ENCODE assay signal across 29 mouse cellular contexts in genomic region chr2:180398851-180399447, GRCm38 (mm10). TPM values are rescaled to one million over a fixed set of nuclear protein-coding genes. Genes with fewer than 3 reads are reported as not detected.
DNase-seq lines count a peak whose midpoint lies in the region; ATAC-seq and TF ChIP-seq lines count a peak whose summit lies in the region.
"Had no signal": no experiment of that assay in that cellular context is flagged by ENCODE, and none has a peak within 500 bp of the region (broad histone marks: within the 10 kb centered on the region; RNA-seq: fewer than 3 reads in every experiment).

No protein-coding gene starts in this region.

- H3K27me3 ChIP-seq in heart, adult 2 months (ENCODE audit: control insufficient read depth, insufficient read depth, low read length): no peaks in the 10 kb centered on the region
- no peaks in the 10 kb centered on the region for H3K27me3 ChIP-seq in heart, embryonic 13.5 days (replicated peaks)
- H3K27me3 ChIP-seq in hindbrain, embryonic 11.5 days (ENCODE audit: control insufficient read depth, insufficient read depth, low read length): no peaks in the 10 kb centered on the region
- H3K27me3 ChIP-seq: embryonic facial prominence, embryonic 15.5 days; forebrain, embryonic 12.5 days; intestine, embryonic 15.5 days; limb, embryonic 12.5 days; liver, embryonic 15.5 days; lung, embryonic 15.5 days; midbrain, embryonic 12.5 days; neural tube, embryonic 15.5 days had no signal

- peaks cover under 1% of the 10 kb centered on the region; the same call in 1 of the 2 replicates for H3K36me3 ChIP-seq in heart, adult 2 months (ENCODE audit: control insufficient read depth, insufficient read depth, low read length)
- peaks cover 36% of the 10 kb centered on the region for H3K36me3 ChIP-seq in heart, embryonic 13.5 days
- no peaks in the 10 kb centered on the region for H3K36me3 ChIP-seq in hindbrain, embryonic 11.5 days (ENCODE audit: control insufficient read depth, insufficient read depth, low read length)
- H3K36me3 ChIP-seq: embryonic facial prominence, embryonic 10.5 days; embryonic facial prominence, embryonic 15.5 days; forebrain, embryonic 12.5 days; intestine, embryonic 15.5 days; limb, embryonic 12.5 days; liver, embryonic 15.5 days; lung, embryonic 15.5 days; midbrain, embryonic 12.5 days; neural tube, embryonic 15.5 days had no signal

- H3K79me2 ChIP-seq in heart, adult 2 months (replicated peaks; ENCODE audit: control insufficient read depth, insufficient read depth, low read length): no peaks in the 10 kb centered on the region

- DNase-seq in heart, adult 2 months: peak; percentile 42 to 51
- DNase-seq in heart, postnatal 25 days (ENCODE audit: low spot score): no peak
- peak; percentile 60 for DNase-seq in gastrocnemius, postnatal 25 days
- peak; percentile 63 for DNase-seq in heart, postnatal 4 days
- no peak for DNase-seq in hindbrain, embryonic 11.5 days (ENCODE audit: low spot score)
- DNase-seq in right cerebral cortex, postnatal 36 days (ENCODE audit: low spot score in 2 of 2): no peak
- DNase-seq: adrenal gland, adult 8-10 months; B cell, adult 2 months; cerebellum, adult 8-10 months; cerebellum, postnatal 25 days; forebrain, postnatal 0 days; kidney, adult 2 months; kidney, postnatal 36 days; lung, postnatal 36 days; right cerebral cortex, postnatal 25 days; thymus, postnatal 4 days had no signal

- intact Hi-C loops in heart, adult 2 months (cut with DNase I): no loop called here
- intact Hi-C loops in heart, postnatal 25 days (cut with DNase I): no loop called here

- H3K9me3 ChIP-seq in heart, embryonic 13.5 days: no peaks in the 10 kb centered on the region
- H3K9me3 ChIP-seq in hindbrain, embryonic 11.5 days (ENCODE audit: control insufficient read depth, low read length): no peaks in the 10 kb centered on the region
- H3K9me3 ChIP-seq: embryonic facial prominence, embryonic 10.5 days; embryonic facial prominence, embryonic 15.5 days; forebrain, embryonic 12.5 days; intestine, embryonic 15.5 days; limb, embryonic 12.5 days; liver, embryonic 15.5 days; lung, embryonic 15.5 days; midbrain, embryonic 12.5 days; neural tube, embryonic 15.5 days had no signal

- no peak overlapping the region for H3K4me2 ChIP-seq in heart, embryonic 13.5 days
- H3K4me2 ChIP-seq in hindbrain, embryonic 11.5 days (replicated peaks; ENCODE audit: low read depth, low read length): no peak overlapping the region
- H3K4me2 ChIP-seq: embryonic facial prominence, embryonic 15.5 days; forebrain, embryonic 12.5 days; intestine, embryonic 15.5 days; limb, embryonic 12.5 days; liver, embryonic 15.5 days; lung, embryonic 15.5 days; midbrain, embryonic 12.5 days; neural tube, embryonic 15.5 days had no signal

- ATAC-seq in heart, embryonic 13.5 days (ENCODE audit: extremely low read depth, insufficient number of reproducible peaks, low FRiP score, low TSS enrichment): no peak
- ATAC-seq in hindbrain, embryonic 11.5 days (ENCODE audit: low FRiP score): no peak
- ATAC-seq: forebrain, postnatal 0 days; hindbrain, postnatal 0 days had no signal

- peaks cover 7% of the 10 kb centered on the region for H3K4me1 ChIP-seq in heart, adult 2 months (ENCODE audit: control insufficient read depth, insufficient read depth, low read length)
- peaks cover 64% of the 10 kb centered on the region for H3K4me1 ChIP-seq in heart, embryonic 13.5 days
- no peaks in the 10 kb centered on the region for H3K4me1 ChIP-seq in hindbrain, embryonic 11.5 days (replicated peaks; ENCODE audit: control insufficient read depth, insufficient read depth, low read length)
- H3K4me1 ChIP-seq: embryonic facial prominence, embryonic 15.5 days; forebrain, embryonic 12.5 days; intestine, embryonic 15.5 days; limb, embryonic 12.5 days; liver, embryonic 15.5 days; lung, embryonic 15.5 days; midbrain, embryonic 12.5 days; neural tube, embryonic 15.5 days had no signal

- 57% methylated on average over 6 of the region's 6 CpGs for WGBS in heart, adult 2 months
- 68% methylated on average over 6 of the region's 6 CpGs for WGBS in heart, embryonic 13.5 days
- 87% methylated on average over 6 of the region's 6 CpGs for WGBS in hindbrain, embryonic 11.5 days

- TF ChIP-seq CTCF in heart, adult 2 months (IDR thresholded peaks at IDR 0.05): no peak

- peak; percentile 30; the same call in 1 of the 2 replicates for TF ChIP-seq EP300 in heart, adult 2 months (IDR thresholded peaks at IDR 0.05; ENCODE audit: insufficient read depth, low read depth, low read length)

- H3K27ac ChIP-seq in heart, adult 2 months: peak overlapping the region; percentile 64
- peak overlapping the region; percentile 73 for H3K27ac ChIP-seq in heart, embryonic 13.5 days (replicated peaks)
- H3K27ac ChIP-seq in hindbrain, embryonic 11.5 days (ENCODE audit: low read depth, low read length): no peak overlapping the region
- H3K27ac ChIP-seq: embryonic facial prominence, embryonic 10.5 days; embryonic facial prominence, embryonic 15.5 days; forebrain, embryonic 12.5 days; hindbrain, postnatal 0 days; intestine, embryonic 15.5 days; layer of hippocampus, adult 2 months; left cerebral cortex, adult 2 months; limb, embryonic 12.5 days; liver, embryonic 15.5 days; lung, embryonic 15.5 days; midbrain, embryonic 12.5 days; neural tube, embryonic 15.5 days had no signal

- peak; percentile 89 for TF ChIP-seq POLR2A in heart, adult 2 months (IDR thresholded peaks at IDR 0.05; ENCODE audit: insufficient read depth, low read depth, low read length)

- no peak overlapping the region for H3K9ac ChIP-seq in heart, adult 2 months (ENCODE audit: low read depth, low read length)
- H3K9ac ChIP-seq in heart, embryonic 13.5 days: peak overlapping the region; percentile 64
- H3K9ac ChIP-seq in hindbrain, embryonic 11.5 days (ENCODE audit: low read depth, low read length): no peak overlapping the region
- H3K9ac ChIP-seq: embryonic facial prominence, embryonic 15.5 days; forebrain, embryonic 12.5 days; forebrain, postnatal 0 days; intestine, embryonic 15.5 days; limb, embryonic 12.5 days; liver, embryonic 15.5 days; lung, embryonic 15.5 days; midbrain, embryonic 12.5 days; neural tube, embryonic 15.5 days had no signal

- no peak overlapping the region for H3K4me3 ChIP-seq in heart, adult 2 months
- H3K4me3 ChIP-seq in heart, embryonic 13.5 days: no peak overlapping the region
- no peak overlapping the region for H3K4me3 ChIP-seq in hindbrain, embryonic 11.5 days (ENCODE audit: low read depth, low read length)
- H3K4me3 ChIP-seq: embryonic facial prominence, embryonic 10.5 days; embryonic facial prominence, embryonic 15.5 days; forebrain, embryonic 12.5 days; intestine, embryonic 15.5 days; layer of hippocampus, adult 2 months; left cerebral cortex, adult 2 months; limb, embryonic 12.5 days; liver, embryonic 15.5 days; lung, embryonic 15.5 days; midbrain, embryonic 12.5 days; neural tube, embryonic 15.5 days had no signal

RNA-seq across cellular contexts. Expression of gene Slco4a1, which starts 57.1 kb away (rescaled TPM):
- total RNA-seq in heart, adult 2 months (2021): not detected
- polyA plus RNA-seq in heart, adult 2 months (2012; rRNA removed): 0.26 and 0.94 TPM in 2 replicates
- total RNA-seq in heart, postnatal 25 days (2021): not detected
- total RNA-seq in gastrocnemius, postnatal 25 days (2021): not detected
- 0.32 and 0.38 TPM in 2 replicates for polyA plus RNA-seq in heart, embryonic 13.5 days (2015; fragmentation: Nextera tagmentation; extraction: Ambion mirVana)
- total RNA-seq in heart, postnatal 4 days (2021): under 1 TPM; 0.19 to 0.20 TPM
- 3.3 and 3.9 TPM in 2 replicates for polyA plus RNA-seq in hindbrain, embryonic 11.5 days (2014; fragmentation: Nextera tagmentation; extraction: Ambion mirVana)

Comparison
In these comparisons a context has a peak if more than half of its experiments do, and no peak if none do; other contexts are left out.
1. DNase-seq: peak in heart, adult 2 months (2 of 2), gastrocnemius, postnatal 25 days (single experiment) and heart, postnatal 4 days (single experiment); none in heart, postnatal 25 days (single experiment), hindbrain, embryonic 11.5 days (single experiment) and right cerebral cortex, postnatal 36 days (0 of 2).